Mouse (Mus musculus) left cerebral cortex, postnatal 10 days (tissue): ENCODE data around the gene 4933402D24Rik. TPM values are rescaled to one million over a fixed set of nuclear protein-coding genes. Genes with fewer than 3 reads are reported as not detected.

Experiments used
- DNase-seq, 2 experiments: peaks; one replicate each; pipeline ENCODE4 v3.0.0; 2021 to 2022; ENCODE audit warnings: low spot score in 2 of 2, mixed read lengths in 1 of 2; ENCODE audit errors: extremely low spot score in 1 of 2
- intact Hi-C: fragments of 180-260 bp; cut with DNase I; formaldehyde crosslinking; loops from one replicate; pipeline ENCODE4 v1.15.1; 2025
- total RNA-seq, 2 experiments: library from RNA; stranded (reverse); gene quantifications; 2 replicates each; pipeline ENCODE4 v1.2.3; 2021

The 4933402D24Rik gene
- total RNA-seq: under 1 TPM; 0.19 to 0.59 TPM

- DNase-seq: no peak
- intact Hi-C loops: loop anchor here (10.0 kb wide), 3 partner anchors 166 to 426 kb away; no protein-coding TSS in a partner anchor
These were observed at the start of gene 4933402D24Rik for GRCm38 (mm10) chr1:63769167-63769566. Gene 4933402D24Rik (minus strand): TSS chr1:63769267.

- intact Hi-C loops: no loop called here
- DNase-seq: no peak
These were observed 39.5 kb upstream of the 4933402D24Rik start for GRCm38 (mm10) chr1:63808584-63808983.

GRCm38 (mm10) chr1:63805095-63805494 is 36.0 kb upstream of the 4933402D24Rik start:
- intact Hi-C loops: no loop called here
- no peak for DNase-seq

- intact Hi-C loops: no loop called here
- DNase-seq: no peak
These were observed 25.3 kb upstream of the 4933402D24Rik start for GRCm38 (mm10) chr1:63794326-63794725.

- intact Hi-C loops: loop anchor here (10.0 kb wide), 1 partner anchor 98 kb away; no protein-coding TSS in a partner anchor
- DNase-seq: no peak
These were observed 8.0 kb upstream of the 4933402D24Rik start for GRCm38 (mm10) chr1:63776902-63777630.

- DNase-seq: no peak
- intact Hi-C loops: loop anchor here (10.0 kb wide), 1 partner anchor 98 kb away; no protein-coding TSS in a partner anchor
These were observed 7.3 kb upstream of the 4933402D24Rik start for GRCm38 (mm10) chr1:63776396-63776795.

- intact Hi-C loops: loop anchor here (10.0 kb wide), 1 partner anchor 104 kb away; no protein-coding TSS in a partner anchor
- DNase-seq: peak in 1 of 2 experiments; percentile 59
These were observed 1.2 kb upstream of the 4933402D24Rik start for GRCm38 (mm10) chr1:63770309-63770708.

- DNase-seq: peak in 1 of 2 experiments; percentile 23
- intact Hi-C loops: loop anchor here (10.0 kb wide), 3 partner anchors 167 to 427 kb away; no protein-coding TSS in a partner anchor
These were observed 955 bp downstream of the 4933402D24Rik start for GRCm38 (mm10) chr1:63768112-63768511.

- no peak for DNase-seq
- intact Hi-C loops: loop anchor here (1.0 to 10.0 kb wide), 4 partner anchors 170 to 684 kb away; no protein-coding TSS in a partner anchor
These were observed 4.7 kb downstream of the 4933402D24Rik start for GRCm38 (mm10) chr1:63764395-63764794.

GRCm38 (mm10) chr1:63763881-63764386 is 5.1 kb downstream of the 4933402D24Rik start:
- no peak for DNase-seq
- intact Hi-C loops: loop anchor here (1.0 to 10.0 kb wide), 6 partner anchors 171 to 684 kb away; no protein-coding TSS in a partner anchor

GRCm38 (mm10) chr1:63763212-63763694 is 5.8 kb downstream of the 4933402D24Rik start:
- DNase-seq: peak; percentile 40 to 57
- intact Hi-C loops: loop anchor here (1.0 to 10.0 kb wide), 5 partner anchors 172 to 682 kb away; no protein-coding TSS in a partner anchor

- no peak for DNase-seq
- intact Hi-C loops: no loop called here
These were observed 13.1 kb downstream of the 4933402D24Rik start for GRCm38 (mm10) chr1:63756005-63756404.

GRCm38 (mm10) chr1:63730240-63730771 is 38.8 kb downstream of the 4933402D24Rik start, which contains the start of the genes Mdh1b and Fastkd2:
Gene Mdh1b (minus strand): TSS chr1:63730318.
Gene Fastkd2 (plus strand): TSS chr1:63730614.
- intact Hi-C loops: no loop called here
- peak; percentile 90 to 92 for DNase-seq

- DNase-seq: no peak
- intact Hi-C loops: no loop called here
These were observed 39.3 kb downstream of the 4933402D24Rik start for GRCm38 (mm10) chr1:63729796-63730195.

- DNase-seq: peak in 1 of 2 experiments; percentile 1
- intact Hi-C loops: no loop called here
These were observed 48.9 kb downstream of the 4933402D24Rik start for GRCm38 (mm10) chr1:63720161-63720560.

- intact Hi-C loops: no loop called here
- no peak for DNase-seq
These were observed 60.2 kb downstream of the 4933402D24Rik start for GRCm38 (mm10) chr1:63708876-63709275.

GRCm38 (mm10) chr1:63705733-63706132 is 63.3 kb downstream of the 4933402D24Rik start:
- DNase-seq: no peak
- intact Hi-C loops: no loop called here
